Mouse (Mus musculus): Measurements from ENCODE around the gene Adamts2. TPM values are rescaled to one million over a fixed set of nuclear protein-coding genes. Genes with fewer than 3 reads are reported as not detected.

Gene Adamts2
- polyA plus RNA-seq, 1 experiment: 2.6 TPM

DNA sequence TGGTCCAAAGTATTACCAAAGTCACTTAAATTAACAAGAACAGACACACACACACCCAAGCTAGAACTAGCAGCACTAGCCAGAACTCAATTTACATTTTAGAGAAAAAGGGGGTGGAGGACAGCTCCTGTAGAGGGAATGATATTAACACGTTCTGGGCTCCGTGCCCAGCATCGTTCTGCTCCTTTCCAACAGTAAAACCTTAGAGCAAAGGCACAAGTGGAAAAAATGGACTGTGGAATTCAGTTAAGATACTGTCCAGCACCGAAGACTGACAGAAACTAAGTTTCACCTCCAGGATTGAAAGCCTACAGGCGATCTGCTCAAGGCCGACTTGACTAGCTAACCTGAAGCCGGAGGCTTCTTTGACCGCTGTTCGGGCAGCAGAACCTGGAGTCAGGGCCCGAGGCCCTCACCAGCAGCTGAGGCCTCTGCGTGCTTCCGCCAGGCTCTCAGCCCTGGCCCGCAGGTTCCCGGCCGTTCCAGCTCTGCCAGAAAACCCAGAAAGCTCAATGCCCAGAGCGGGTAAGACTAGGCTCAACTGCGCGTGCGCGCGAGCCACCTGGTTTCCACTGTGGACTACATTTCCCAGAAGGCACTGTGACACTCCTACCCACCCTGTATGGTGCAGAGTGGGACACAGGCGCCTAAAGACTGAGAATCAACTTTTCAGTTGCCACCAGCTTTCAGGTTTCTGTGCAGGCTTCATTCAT, 239.3 kb downstream of the Adamts2 start, which contains the start of gene Zfp879:
Zfp879 (minus strand) TSS at position 530 of the 713 bp plus-strand sequence.
- H3K4me1 ChIP-seq (ENCODE audit: control insufficient read depth, insufficient read depth, insufficient read length, low read length): no peaks in the 10 kb centered on the region; the same call in 1 of the 2 replicates
- H3K36me3 ChIP-seq (ENCODE audit: control insufficient read depth, insufficient read depth, low read length): no peaks in the 10 kb centered on the region
- TF ChIP-seq POLR2A (IDR thresholded peaks at IDR 0.05; ENCODE audit: low read depth, low read length) (no peak), CTCF (IDR thresholded peaks at IDR 0.05; ENCODE audit: extremely low read depth, insufficient read length, insufficient replicate concordance, low read depth, low read length) (no peak)
- H3K4me3 ChIP-seq (ENCODE audit: low read depth, low read length): peak within 1 kb of the TSS; percentile 65
- peak within 1 kb of the TSS; percentile 17; the same call in 1 of the 2 replicates for H3K27ac ChIP-seq (ENCODE audit: insufficient read depth, low read depth, low read length)
- H3K27me3 ChIP-seq (ENCODE audit: control insufficient read depth, insufficient read depth, low read length): no peaks in the 10 kb centered on the region
- WGBS: 9% methylated on average over 22 of the region's 22 CpGs

DNA sequence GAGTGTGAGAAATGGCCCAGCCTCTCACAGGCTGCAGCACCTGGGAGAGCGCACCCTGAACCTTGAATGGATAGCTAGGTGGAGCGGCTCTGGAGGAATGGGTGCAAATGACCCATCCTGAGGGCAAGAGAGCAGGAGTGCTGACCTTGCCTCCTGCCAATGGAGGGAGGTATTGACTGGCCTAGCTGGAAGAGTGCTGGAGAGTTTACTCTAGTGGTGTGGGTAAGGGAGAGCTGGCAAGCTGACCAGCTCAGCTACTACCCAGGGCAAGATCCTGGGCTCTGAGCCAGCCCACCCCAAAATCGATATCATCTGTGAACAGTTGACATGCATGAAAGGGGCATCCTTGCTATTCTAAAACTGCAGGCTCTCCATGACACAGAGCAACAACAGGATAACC, 244.1 kb downstream of the Adamts2 start:
- no peak for TF ChIP-seq CTCF (IDR thresholded peaks at IDR 0.05; ENCODE audit: extremely low read depth, insufficient read length, insufficient replicate concordance, low read depth, low read length)
- TF ChIP-seq POLR2A (IDR thresholded peaks at IDR 0.05; ENCODE audit: low read depth, low read length): no peak
- Histone ChIP-seq H3K4me1 (ENCODE audit: control insufficient read depth, insufficient read depth, insufficient read length, low read length) (no peaks in the 10 kb centered on the region; the same call in 1 of the 2 replicates), H3K4me3 (ENCODE audit: low read depth, low read length) (no peak overlapping the region), H3K27ac (ENCODE audit: insufficient read depth, low read depth, low read length) (no peak overlapping the region), H3K36me3 (ENCODE audit: control insufficient read depth, insufficient read depth, low read length) (no peaks in the 10 kb centered on the region), H3K27me3 (ENCODE audit: control insufficient read depth, insufficient read depth, low read length) (peaks cover 16% of the 10 kb centered on the region)
- WGBS: 88% methylated on average over 3 of the region's 3 CpGs

DNA sequence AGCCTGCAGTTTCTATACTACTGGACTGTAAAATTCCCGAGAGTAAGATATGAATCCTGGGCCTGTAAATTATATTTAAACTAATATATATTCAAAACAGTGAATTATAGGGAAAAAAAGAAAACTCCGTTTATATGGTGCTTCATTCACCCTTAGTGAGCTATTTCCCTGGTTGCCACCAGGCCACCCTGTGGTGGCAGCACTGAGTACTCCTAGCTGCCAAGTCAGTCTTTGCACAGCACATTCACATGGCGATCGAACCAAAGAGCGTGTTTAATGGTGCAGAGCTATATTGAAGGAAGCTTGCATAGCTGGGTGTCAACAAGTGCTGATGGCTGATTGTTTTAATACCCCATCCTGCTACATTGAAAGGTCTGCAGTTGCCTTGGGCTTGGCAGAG, 245.2 kb downstream of the Adamts2 start:
- no peaks in the 10 kb centered on the region; the same call in 1 of the 2 replicates for H3K4me1 ChIP-seq (ENCODE audit: control insufficient read depth, insufficient read depth, insufficient read length, low read length)
- no peak overlapping the region for H3K4me3 ChIP-seq (ENCODE audit: low read depth, low read length)
- no peaks in the 10 kb centered on the region for H3K36me3 ChIP-seq (ENCODE audit: control insufficient read depth, insufficient read depth, low read length)
- no peak for TF ChIP-seq POLR2A (IDR thresholded peaks at IDR 0.05; ENCODE audit: low read depth, low read length)
- TF ChIP-seq CTCF (IDR thresholded peaks at IDR 0.05; ENCODE audit: extremely low read depth, insufficient read length, insufficient replicate concordance, low read depth, low read length): peak; percentile 24; the same call in 1 of the 2 replicates
- H3K27me3 ChIP-seq (ENCODE audit: control insufficient read depth, insufficient read depth, low read length): peaks cover 20% of the 10 kb centered on the region
- no peak overlapping the region for H3K27ac ChIP-seq (ENCODE audit: insufficient read depth, low read depth, low read length)
- whole genome bisulfite sequencing: 70% methylated on average over 5 of the region's 5 CpGs

DNA sequence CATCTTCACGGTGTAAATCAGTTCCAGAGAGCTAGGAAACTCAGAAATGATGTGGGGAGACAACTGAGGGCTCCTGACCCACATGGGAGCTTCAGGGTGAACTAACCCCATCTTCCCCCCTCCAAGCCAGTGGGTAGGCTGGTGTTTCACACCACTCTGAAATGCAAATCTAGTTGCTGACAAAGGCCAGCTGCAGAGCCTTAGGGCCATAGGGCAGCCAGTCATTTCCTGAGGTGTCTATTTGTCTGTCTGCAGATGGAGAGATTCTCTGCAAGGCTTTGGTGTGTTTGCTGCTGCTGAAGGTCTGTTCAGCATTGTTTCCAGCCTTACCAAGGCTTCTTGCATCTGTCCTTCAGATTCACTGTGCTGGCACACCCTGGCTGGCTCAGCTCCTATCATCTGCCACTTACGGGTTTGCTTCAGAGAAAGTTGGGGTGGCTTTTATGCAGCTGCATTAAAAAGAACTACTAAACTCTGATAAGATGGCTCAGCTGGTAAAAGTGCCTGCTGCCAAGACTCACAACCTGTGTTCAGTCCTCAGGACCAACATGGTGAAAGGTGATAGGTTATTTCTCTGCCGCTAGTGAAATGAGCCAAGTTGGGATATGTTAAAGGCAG, 246.7 kb downstream of the Adamts2 start:
- Histone ChIP-seq H3K4me1 (ENCODE audit: control insufficient read depth, insufficient read depth, insufficient read length, low read length) (no peaks in the 10 kb centered on the region; the same call in 1 of the 2 replicates), H3K4me3 (ENCODE audit: low read depth, low read length) (no peak overlapping the region), H3K27me3 (ENCODE audit: control insufficient read depth, insufficient read depth, low read length) (peaks cover 27% of the 10 kb centered on the region), H3K36me3 (ENCODE audit: control insufficient read depth, insufficient read depth, low read length) (no peaks in the 10 kb centered on the region), H3K27ac (ENCODE audit: insufficient read depth, low read depth, low read length) (no peak overlapping the region)
- WGBS: 27% methylated on average over 3 of the region's 3 CpGs
- TF ChIP-seq POLR2A (IDR thresholded peaks at IDR 0.05; ENCODE audit: low read depth, low read length): no peak
- TF ChIP-seq CTCF (IDR thresholded peaks at IDR 0.05; ENCODE audit: extremely low read depth, insufficient read length, insufficient replicate concordance, low read depth, low read length): no peak

DNA sequence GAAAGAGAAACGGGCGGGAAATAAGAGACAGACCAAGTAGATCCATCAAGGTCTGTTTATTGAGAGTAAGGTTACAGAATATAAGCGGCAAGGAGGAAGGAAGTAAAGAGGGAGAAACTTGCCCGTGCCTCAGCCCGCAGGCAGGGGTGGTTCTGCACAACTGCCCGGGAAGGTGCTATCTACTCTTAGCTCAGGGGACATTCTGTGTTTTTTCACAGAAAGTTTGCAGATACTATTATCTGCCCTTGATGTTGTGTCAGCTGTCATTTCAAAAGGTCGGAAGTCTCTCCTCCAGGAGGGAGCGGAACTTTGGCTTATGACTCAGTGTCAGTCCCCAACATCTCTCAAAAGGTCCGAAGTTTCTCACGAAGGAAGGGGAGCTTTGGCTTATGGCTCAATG, 247.4 kb downstream of the Adamts2 start:
- TF ChIP-seq POLR2A (IDR thresholded peaks at IDR 0.05; ENCODE audit: low read depth, low read length): no peak
- no peaks in the 10 kb centered on the region; the same call in 1 of the 2 replicates for H3K4me1 ChIP-seq (ENCODE audit: control insufficient read depth, insufficient read depth, insufficient read length, low read length)
- peaks cover 27% of the 10 kb centered on the region for H3K27me3 ChIP-seq (ENCODE audit: control insufficient read depth, insufficient read depth, low read length)
- H3K36me3 ChIP-seq (ENCODE audit: control insufficient read depth, insufficient read depth, low read length): no peaks in the 10 kb centered on the region
- WGBS: 2% methylated on average over 10 of the region's 10 CpGs
- no peak overlapping the region for H3K27ac ChIP-seq (ENCODE audit: insufficient read depth, low read depth, low read length)
- H3K4me3 ChIP-seq (ENCODE audit: low read depth, low read length): no peak overlapping the region

DNA sequence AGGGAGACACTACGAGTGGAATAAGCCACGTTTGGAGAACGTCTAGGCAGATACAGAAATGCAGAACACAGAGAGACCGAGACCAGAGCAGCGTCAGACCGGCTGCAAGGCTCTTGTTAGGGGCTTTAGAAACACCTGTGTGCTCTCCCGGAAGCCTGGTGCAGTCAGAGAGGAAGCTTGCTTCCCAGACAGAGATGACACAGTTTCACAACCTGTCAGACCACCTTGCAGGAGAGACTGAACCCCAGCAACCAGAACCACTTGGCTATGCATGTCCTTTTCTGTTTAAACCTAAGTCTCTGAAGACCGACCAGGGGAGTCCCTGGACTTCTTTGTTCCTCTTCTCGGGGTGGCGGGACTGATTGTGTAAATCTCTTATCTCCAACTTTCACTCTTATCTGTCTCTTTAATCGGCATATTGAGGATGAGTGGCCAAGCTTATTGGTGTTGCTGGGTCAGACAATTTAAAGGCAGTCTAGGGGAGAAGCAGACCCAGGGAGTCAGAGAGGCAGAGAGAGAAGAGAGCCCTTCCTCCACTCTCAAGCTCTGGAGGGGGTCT, 248.4 kb downstream of the Adamts2 start, which contains the start of gene Grm6:
Grm6 (plus strand) TSS at position 509 of the 559 bp plus-strand sequence.
- H3K4me1 ChIP-seq (ENCODE audit: control insufficient read depth, insufficient read depth, insufficient read length, low read length): no peaks in the 10 kb centered on the region; the same call in 1 of the 2 replicates
- H3K27me3 ChIP-seq (ENCODE audit: control insufficient read depth, insufficient read depth, low read length): peaks cover 27% of the 10 kb centered on the region
- H3K27ac ChIP-seq (ENCODE audit: insufficient read depth, low read depth, low read length): no peak within 1 kb of the TSS
- no peak for TF ChIP-seq CTCF (IDR thresholded peaks at IDR 0.05; ENCODE audit: extremely low read depth, insufficient read length, insufficient replicate concordance, low read depth, low read length)
- TF ChIP-seq POLR2A (IDR thresholded peaks at IDR 0.05; ENCODE audit: low read depth, low read length): no peak
- no peaks in the 10 kb centered on the region for H3K36me3 ChIP-seq (ENCODE audit: control insufficient read depth, insufficient read depth, low read length)
- H3K4me3 ChIP-seq (ENCODE audit: low read depth, low read length): peak within 1 kb of the TSS; percentile 17
- WGBS: 2% methylated on average over 11 of the region's 11 CpGs
